Mouse (Mus musculus) kidney, postnatal 36 days (tissue): ENCODE measurements around the gene D030056L22Rik.
A peak's percentile ranks its signal among the peaks of the same experiment; 100 is the strongest.

Experiments used
- DNase-seq, 2 experiments: peaks; one replicate each; pipeline ENCODE4 v3.0.0; 2021 to 2022; ENCODE audit warnings: mixed read lengths in 2 of 2

The D030056L22Rik gene

DNA sequence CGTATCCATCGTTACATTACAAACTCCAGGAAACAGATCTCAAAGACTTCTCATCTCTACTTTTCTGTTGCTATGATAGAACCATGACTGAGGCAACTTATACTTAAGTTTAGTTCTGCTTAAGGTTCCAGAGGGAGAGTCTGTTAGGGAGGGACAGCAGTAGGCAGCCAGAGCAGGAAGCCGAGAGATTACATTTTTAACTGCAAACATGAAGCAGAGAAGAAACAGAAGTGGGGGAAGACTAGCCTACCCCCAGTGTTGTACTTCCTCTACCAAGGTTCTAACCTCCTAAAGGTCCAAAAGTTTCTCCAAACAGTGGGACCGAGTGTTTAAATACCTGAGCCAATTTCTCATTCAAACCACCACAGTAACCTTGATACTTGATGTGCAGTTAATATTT is 22.9 kb downstream of the D030056L22Rik start:
- DNase-seq: no peak

DNA sequence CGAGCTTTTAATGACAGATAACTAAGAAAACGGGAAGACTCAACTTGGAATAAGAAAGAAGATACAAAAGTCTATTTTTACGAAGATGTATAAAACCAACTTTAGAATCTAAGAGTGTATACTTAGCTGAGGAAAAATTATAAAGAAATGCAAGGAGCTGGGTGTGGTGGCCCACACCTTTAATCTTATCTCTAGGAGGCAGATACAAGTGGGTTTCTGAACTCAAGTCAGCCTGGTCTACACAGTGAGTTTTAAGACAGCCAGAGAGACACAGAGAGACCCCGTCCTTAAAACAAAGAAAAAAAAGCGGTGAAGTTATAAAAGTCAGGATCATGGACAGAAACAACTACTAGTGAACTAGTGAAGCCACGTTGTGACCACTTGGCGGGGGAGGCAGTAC is 26.2 kb downstream of the D030056L22Rik start:
- DNase-seq: no peak

DNA sequence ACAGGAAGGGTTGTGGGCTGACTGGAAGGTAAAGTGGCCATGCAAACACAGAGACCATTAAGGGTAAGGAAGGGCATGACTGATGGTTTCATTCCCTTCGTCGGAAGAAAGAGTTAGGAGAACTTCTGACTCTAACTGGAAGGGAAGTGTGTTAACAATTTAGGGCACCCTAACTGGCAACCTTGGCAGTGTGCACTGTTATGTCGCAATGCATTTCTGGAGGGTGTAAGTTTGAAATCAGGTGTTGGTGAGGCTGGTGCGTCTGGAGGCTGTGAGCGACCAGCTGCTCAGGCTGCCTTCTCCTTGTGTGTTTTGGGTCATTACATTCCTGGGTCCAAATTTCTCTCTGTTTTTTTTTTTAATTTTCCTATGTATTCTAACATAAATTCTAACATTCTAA is 31.0 kb downstream of the D030056L22Rik start:
- DNase-seq: no peak

DNA sequence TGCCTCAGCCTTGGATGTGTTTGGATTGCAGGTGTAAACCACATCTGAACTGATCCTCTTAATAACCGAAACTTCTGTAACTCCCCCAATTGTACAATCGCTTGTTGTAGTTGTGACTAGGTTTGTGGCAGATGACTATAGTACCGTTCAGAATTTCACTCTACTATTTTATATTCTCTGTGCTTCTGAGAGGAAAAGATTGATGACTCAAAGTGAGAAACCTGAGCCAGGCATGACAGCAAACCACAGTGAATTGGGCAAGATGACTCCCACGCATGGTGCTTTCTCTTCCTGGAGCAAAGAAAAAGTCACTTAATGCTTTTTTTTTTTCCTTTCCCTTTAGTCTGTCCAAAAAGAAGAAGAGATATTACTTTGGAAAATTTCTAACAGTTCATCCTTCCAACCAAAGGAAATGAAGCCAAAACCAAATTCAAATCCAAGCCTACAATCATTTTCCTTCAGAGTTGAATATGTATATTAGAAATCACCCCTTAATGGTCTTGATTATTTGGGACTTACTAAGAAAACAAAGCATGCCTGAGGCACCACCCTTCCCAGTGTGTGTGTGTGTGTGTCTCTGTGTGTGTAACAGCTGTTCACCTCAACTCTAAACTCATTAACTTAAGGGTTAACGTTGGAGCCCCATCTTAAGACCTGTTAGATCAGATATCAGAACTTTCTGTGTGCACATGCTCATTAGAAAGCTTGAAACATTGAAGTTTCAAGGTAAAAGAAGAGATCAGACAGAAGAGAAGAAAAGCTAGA is 33.8 kb downstream of the D030056L22Rik start:
- no peak for DNase-seq

DNA sequence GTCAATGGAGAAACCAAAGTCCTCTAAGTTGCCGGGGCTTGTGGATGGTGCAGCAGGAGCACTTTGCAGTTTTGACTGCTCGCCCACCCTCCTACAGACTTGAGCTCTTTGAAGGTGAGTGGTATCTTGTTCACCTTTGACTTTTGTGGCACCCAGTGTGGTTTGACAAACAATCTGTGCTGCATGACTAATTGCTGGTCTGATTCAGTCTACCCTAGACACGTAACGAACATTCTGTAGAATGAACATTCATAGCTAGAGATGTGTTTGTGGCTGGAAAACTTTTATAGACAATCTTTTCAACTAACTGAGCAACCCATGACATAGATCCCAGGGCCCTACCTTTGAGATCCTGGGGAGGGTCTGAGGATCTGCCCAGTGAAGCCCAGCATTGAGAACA is 34.4 kb downstream of the D030056L22Rik start:
- no peak for DNase-seq

DNA sequence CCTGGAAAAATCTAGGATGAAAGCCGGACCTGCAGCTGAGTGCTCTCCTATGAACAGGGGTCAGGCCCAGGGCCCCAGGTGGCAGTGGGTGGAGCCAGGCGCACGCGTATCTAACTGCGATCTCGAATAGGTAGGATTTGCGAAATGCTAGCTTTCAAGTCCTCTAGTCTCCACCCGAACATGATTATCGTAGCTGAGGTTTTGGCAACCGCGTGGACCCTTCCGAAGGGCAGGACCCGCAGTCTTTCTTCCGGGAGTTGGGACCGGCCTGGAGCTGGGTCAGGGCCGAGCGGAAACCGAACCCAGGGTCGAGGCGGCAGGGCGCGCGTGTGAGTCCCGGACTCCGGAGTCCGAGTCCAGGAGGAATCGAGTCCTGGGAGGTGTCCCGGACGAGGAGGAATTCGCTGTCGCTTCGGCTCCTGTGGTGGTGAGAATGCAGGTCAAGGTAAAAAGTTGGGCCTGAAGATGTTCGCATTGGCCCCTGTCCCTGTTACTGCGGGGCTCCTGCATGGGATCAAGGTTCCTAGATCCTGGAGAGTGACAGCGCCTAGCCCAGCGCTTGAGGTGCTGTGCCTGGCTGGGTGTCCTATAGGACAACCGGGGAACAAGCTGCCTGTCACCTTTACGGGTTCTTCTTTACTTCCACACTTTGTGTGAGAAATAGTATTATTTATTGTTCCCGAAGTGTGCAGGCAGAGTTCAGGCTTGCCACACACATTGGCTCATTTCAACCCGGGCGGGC is 36.8 kb downstream of the D030056L22Rik start, which contains the start of gene Trpm6:
TSS of gene Trpm6 (plus strand) at position 386 of the 742 bp plus-strand sequence.
- peak; percentile 39 to 47 for DNase-seq

DNA sequence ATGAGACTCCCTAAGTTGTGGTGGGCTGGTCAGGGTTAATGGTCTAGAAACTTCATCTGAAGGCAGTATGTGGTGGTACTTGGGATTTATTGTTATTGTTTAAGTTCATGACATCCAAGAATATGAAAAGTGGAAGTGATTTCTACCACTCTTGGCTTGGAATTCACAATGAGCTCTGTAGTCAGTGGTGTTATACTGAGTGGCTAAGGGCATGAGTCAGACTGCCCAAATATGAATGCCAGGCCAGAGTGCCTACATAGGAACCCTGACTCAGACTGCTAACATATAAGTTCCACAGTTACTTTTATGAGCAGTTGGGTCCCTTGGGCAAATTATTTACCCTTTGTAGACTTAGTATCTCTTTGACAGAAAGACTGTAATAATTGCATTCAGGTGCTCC is 44.2 kb downstream of the D030056L22Rik start:
- no peak for DNase-seq

DNA sequence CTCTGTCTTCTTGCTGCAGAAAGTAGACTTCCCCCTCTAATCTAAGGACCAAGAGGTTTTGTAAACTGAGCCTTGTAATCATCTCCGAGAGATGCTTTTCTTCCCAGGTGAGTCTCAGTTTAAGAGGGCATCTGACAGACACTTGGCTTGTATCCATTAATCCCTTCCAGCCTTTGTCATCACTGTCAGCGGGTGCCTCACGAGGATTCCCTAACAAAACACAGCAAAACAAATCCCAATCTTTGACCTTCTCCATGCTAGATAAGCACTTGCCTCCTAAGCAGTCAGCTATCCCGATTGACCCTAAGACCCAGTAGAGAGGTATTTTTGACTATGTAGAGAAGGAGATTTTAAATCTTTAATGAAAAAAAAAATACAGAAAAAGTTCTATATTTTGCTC is 44.7 kb downstream of the D030056L22Rik start:
- DNase-seq: no peak

DNA sequence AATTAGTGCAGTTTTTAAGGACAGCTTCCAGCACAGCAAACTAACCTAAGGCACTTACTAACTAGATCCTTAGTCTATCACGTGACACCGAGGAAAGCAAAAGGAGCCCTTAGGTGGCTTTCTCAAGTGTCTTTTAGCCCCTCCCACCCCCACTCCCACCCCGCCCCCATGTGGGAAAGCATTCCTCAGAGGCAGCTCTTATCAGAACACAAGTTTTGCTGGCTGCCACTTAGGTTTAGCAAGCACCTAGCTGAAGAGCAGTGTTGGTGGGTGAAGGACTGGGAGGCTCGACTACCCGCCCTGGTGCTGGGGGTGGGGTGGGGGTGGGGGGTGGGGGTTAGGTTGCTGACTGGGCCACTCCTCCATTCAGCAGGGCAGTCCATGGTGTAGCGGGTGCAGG is 45.3 kb downstream of the D030056L22Rik start:
- no peak for DNase-seq

DNA sequence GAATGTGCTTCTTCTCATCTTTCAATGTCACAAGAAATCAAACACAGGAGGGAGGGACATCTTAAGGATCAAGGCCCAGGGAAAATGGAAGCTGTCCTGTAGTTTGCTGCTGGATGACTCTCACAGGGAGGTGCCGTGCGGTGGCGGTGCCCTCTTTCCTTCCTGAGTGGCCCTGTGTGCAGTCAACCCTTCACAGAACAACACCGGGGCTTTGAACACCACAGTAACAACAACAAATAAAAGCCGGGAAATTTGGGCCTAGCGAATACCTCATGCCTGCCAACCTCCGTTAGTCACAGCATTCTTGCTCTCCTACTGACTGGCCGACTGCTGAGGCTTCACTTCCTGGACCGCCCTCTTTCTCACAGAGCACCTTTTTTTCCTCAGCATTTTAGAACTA is 45.9 kb downstream of the D030056L22Rik start:
- DNase-seq: peak in 1 of 2 experiments; percentile 12

DNA sequence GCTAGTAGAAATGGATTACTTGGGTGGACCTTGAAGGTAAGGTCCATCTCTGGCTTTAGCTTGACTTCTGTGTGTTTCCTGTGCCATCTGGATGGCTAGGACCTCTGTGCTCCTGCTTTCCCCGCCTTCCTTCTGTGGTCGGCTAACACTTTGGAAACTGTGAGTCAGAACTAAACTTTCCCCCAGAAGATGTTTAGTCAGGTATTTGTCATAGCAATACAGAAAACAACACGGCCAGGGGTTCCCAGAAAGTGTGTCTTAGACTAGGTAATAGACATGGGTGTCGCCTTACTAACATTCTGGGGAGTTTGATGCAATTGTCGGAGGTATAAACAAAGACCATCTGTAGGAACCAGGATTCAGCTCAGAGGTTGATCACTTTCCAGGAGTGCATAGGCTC is 53.4 kb downstream of the D030056L22Rik start:
- DNase-seq: no peak
